Mouse (Mus musculus): Measurements from ENCODE around the gene Ephb3. TPM values are rescaled to one million over a fixed set of nuclear protein-coding genes. Genes with fewer than 3 reads are reported as not detected.

Gene Ephb3
- total RNA-seq, 2 experiments from 2014 or later: 21.2 to 25.5 TPM

Small RNA genes lying within 50 kb of the gene (microRNA-seq; reads per million reads assigned to microRNA genes)
- not detected for gene Mir7680

Other genes with a start within 250 kb of the Ephb3 start
- 1 to 10 TPM in 1 of 2 experiments, under 1 TPM in 1; 0.54 to 1.3 TPM for gene Teddm3, start 50.8 kb upstream of the Ephb3 start, total RNA-seq (2021)
- 10 to 100 TPM; 52.6 to 55.0 TPM for gene Vps8, start 218.4 kb downstream of the Ephb3 start, total RNA-seq (2021)

Measured in left cerebral cortex, postnatal 36 days (tissue).